Mouse (Mus musculus): Measurements from ENCODE around the gene Btg2.

DNA sequence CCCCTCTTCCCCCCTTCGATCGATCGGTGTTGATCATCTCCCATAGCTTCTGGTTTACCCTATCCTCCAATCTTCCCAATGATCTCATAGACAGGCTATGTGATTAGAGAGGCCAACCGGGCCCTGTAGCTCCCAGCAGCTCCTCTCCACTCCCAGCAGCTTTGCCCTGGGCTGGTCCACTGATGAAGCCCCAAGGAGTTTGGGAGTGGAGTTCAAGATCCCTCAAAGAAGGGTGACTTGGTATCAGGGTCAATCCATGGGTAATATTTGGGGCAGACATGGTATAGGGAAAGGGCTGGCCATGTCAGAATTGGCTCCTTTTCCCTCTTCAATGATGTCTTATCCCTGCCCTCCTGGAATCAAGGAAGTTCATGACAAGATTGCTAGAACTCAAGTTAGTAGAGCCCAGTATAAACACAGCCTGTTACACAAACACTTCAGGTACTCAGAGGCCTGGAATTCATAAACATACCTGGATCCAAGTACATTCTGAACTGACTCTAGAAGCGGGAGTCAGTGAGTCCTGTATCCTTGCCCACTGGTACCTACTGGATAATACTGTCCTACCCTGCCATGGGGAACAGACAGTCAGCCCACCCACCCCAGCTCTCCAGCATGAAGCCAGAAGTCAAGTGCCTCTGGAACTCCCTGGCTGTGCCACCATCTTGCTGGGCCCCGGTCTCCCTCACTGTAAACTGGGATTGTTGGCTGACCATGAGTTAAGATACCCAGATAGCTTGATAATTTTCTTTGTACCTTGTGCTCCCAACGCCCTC lies 18.3 kb upstream of the Btg2 start:
- TF ChIP-seq GATA1 (IDR thresholded peaks at IDR 0.05; ENCODE audit: low read length) = no peak
- no peak for TF ChIP-seq TAL1 (IDR thresholded peaks at IDR 0.05; ENCODE audit: low read length)
